ENCODE assay signal across 9 mouse cellular contexts in the genomic region with DNA sequence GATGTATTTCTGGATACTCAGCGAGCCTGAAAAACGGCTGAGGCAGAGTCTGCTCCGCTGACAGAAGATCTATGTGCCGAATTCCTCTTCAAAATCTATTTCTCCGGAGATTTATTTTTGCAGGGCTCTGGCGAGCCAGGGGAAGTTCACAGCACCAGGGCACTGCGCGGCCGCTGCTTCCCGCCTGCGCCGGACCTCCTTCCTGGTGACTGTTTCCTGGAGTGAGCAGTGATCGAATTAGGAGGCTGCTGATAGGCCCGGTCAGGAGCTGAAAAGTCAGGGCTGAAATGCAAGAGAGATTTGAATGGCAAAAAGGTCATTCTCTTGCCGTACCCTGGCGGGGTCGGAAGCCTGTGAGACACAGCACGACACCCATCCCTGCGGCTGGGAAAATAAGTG. TPM values are rescaled to one million over a fixed set of nuclear protein-coding genes. Genes with fewer than 3 reads are reported as not detected.
DNase-seq lines count a peak whose midpoint lies in the region; ATAC-seq and TF ChIP-seq lines count a peak whose summit lies in the region.
"Had no signal": no experiment of that assay in that cellular context is flagged by ENCODE, and none has a peak within 500 bp of the region (broad histone marks: within the 10 kb centered on the region; RNA-seq: fewer than 3 reads in every experiment).

No protein-coding gene starts in this region.

- 10% methylated on average over 19 of the region's 19 CpGs for WGBS in spleen, adult 2 months
- 2% methylated on average over 19 of the region's 19 CpGs for WGBS in forebrain, embryonic 13.5 days
- 7% methylated on average over 19 of the region's 19 CpGs for whole genome bisulfite sequencing in intestine, postnatal 0 days
- WGBS in midbrain, embryonic 13.5 days: 3% methylated on average over 19 of the region's 19 CpGs

- TF ChIP-seq CTCF in spleen, adult 2 months (IDR thresholded peaks at IDR 0.05; ENCODE audit: extremely low read depth, insufficient read depth, insufficient read length, insufficient replicate concordance): no peak
- no peak for TF ChIP-seq CTCF in intestine, postnatal 0 days (IDR thresholded peaks at IDR 0.05; ENCODE audit: low read depth)

- no peaks in the 10 kb centered on the region for H3K9me3 ChIP-seq in forebrain, embryonic 13.5 days (replicated peaks)
- H3K9me3 ChIP-seq in intestine, postnatal 0 days (ENCODE audit: control insufficient read depth): no peaks in the 10 kb centered on the region
- H3K9me3 ChIP-seq in midbrain, embryonic 13.5 days: no peaks in the 10 kb centered on the region

- H3K4me3 ChIP-seq in spleen, adult 2 months (ENCODE audit: extremely low read depth, insufficient read depth, insufficient read length): peak overlapping the region; percentile 6; the same call in 1 of the 2 replicates
- H3K4me3 ChIP-seq in forebrain, embryonic 13.5 days: peak overlapping the region; percentile 20
- peak overlapping the region; percentile 30 for H3K4me3 ChIP-seq in intestine, postnatal 0 days (ENCODE audit: low read depth, low read length)
- peak overlapping the region; percentile 21 for H3K4me3 ChIP-seq in midbrain, embryonic 13.5 days (replicated peaks)
- H3K4me3 ChIP-seq: myocyte had no signal

- H3K27ac ChIP-seq in spleen, adult 2 months (ENCODE audit: insufficient read depth, low read length): no peak overlapping the region
- H3K27ac ChIP-seq in forebrain, embryonic 13.5 days: peak overlapping the region; percentile 90
- H3K27ac ChIP-seq in intestine, postnatal 0 days (ENCODE audit: low read depth, low read length): no peak overlapping the region
- H3K27ac ChIP-seq in midbrain, embryonic 13.5 days: peak overlapping the region; percentile 89

- H3K4me2 ChIP-seq in forebrain, embryonic 13.5 days: peak overlapping the region; percentile 56
- peak overlapping the region; percentile 69 for H3K4me2 ChIP-seq in intestine, postnatal 0 days (replicated peaks; ENCODE audit: low read depth)
- H3K4me2 ChIP-seq in midbrain, embryonic 13.5 days (replicated peaks): peak overlapping the region; percentile 51

- peaks cover 3% of the 10 kb centered on the region; the same call in 1 of the 2 replicates for H3K27me3 ChIP-seq in spleen, adult 2 months (ENCODE audit: control insufficient read depth, insufficient read depth, low read length)
- peaks cover 8% of the 10 kb centered on the region for H3K27me3 ChIP-seq in forebrain, embryonic 13.5 days
- 0 out of 2 replicates have a peak, but pooled peaks cover 2% of the 10 kb centered on the region for H3K27me3 ChIP-seq in intestine, postnatal 0 days (replicated peaks; ENCODE audit: control insufficient read depth, insufficient read depth, low read length)
- H3K27me3 ChIP-seq in midbrain, embryonic 13.5 days: peaks cover 4% of the 10 kb centered on the region; the same call in 1 of the 2 replicates

- TF ChIP-seq POLR2A in spleen, adult 2 months (IDR thresholded peaks at IDR 0.05; ENCODE audit: low read depth, low read length): no peak

- no peaks in the 10 kb centered on the region for H3K36me3 ChIP-seq in spleen, adult 2 months (ENCODE audit: control insufficient read depth, insufficient read depth, low read length)
- no peaks in the 10 kb centered on the region for H3K36me3 ChIP-seq in forebrain, embryonic 13.5 days (ENCODE audit: poor library complexity, severe bottlenecking)
- H3K36me3 ChIP-seq in intestine, postnatal 0 days (ENCODE audit: control insufficient read depth, insufficient read depth): no peaks in the 10 kb centered on the region
- no peaks in the 10 kb centered on the region for H3K36me3 ChIP-seq in midbrain, embryonic 13.5 days

- peak; percentile 25; the same call in 1 of the 2 replicates for ATAC-seq in forebrain, embryonic 13.5 days
- no peak for ATAC-seq in intestine, postnatal 0 days
- peak; percentile 44 for ATAC-seq in midbrain, embryonic 13.5 days
- no peak for ATAC-seq in CD4-positive, CD25-positive, alpha-beta regulatory T cell, adult 4 months

- no peaks in the 10 kb centered on the region for H3K4me1 ChIP-seq in spleen, adult 2 months (ENCODE audit: control insufficient read depth, insufficient read depth, insufficient read length)
- H3K4me1 ChIP-seq in forebrain, embryonic 13.5 days: peaks cover 19% of the 10 kb centered on the region
- no peaks in the 10 kb centered on the region for H3K4me1 ChIP-seq in intestine, postnatal 0 days (replicated peaks; ENCODE audit: control insufficient read depth, insufficient read depth, low read length)
- H3K4me1 ChIP-seq in midbrain, embryonic 13.5 days (replicated peaks): peaks cover 19% of the 10 kb centered on the region

- peak overlapping the region; percentile 61 for H3K9ac ChIP-seq in forebrain, embryonic 13.5 days
- H3K9ac ChIP-seq in intestine, postnatal 0 days (ENCODE audit: low read depth, low read length): peak overlapping the region; percentile 19; the same call in 1 of the 2 replicates
- H3K9ac ChIP-seq in midbrain, embryonic 13.5 days (replicated peaks): peak overlapping the region; percentile 58

- DNase-seq in spleen, adult 2 months (ENCODE audit: low read depth in 1 of 2, low spot score in 2 of 2): no peak
- no peak for DNase-seq in spleen, postnatal 36 days (ENCODE audit: low spot score in 2 of 2)
- no peak for DNase-seq in spleen, postnatal 10 days (ENCODE audit: low spot score in 2 of 2)
- no peak for DNase-seq in retina, postnatal 1 day

RNA-seq across cellular contexts. Expression of a gene that starts 9.5 kb away (rescaled TPM):
- polyA plus RNA-seq in spleen, adult 2 months (2012; rRNA removed): not detected in 2 replicates
- not detected in 2 replicates for polyA plus RNA-seq in forebrain, embryonic 13.5 days (2015; fragmentation: Nextera tagmentation; extraction: Ambion mirVana)
- polyA plus RNA-seq in intestine, postnatal 0 days (2015; fragmentation: Nextera tagmentation; extraction: Ambion mirVana): not detected in 2 replicates
- polyA plus RNA-seq in midbrain, embryonic 13.5 days (2015; fragmentation: Nextera tagmentation; extraction: Ambion mirVana): 0.13 TPM in 1 of 2 replicates, not detected in the other
- not detected for polyA plus RNA-seq in CD4-positive, CD25-positive, alpha-beta regulatory T cell, adult 4 months (2017; shearing (Covaris generic))
- polyA plus RNA-seq: myocyte had no signal

RNA-seq across cellular contexts. Expression of a gene that starts 46.4 kb away (rescaled TPM):
- polyA plus RNA-seq in spleen, adult 2 months (2012; rRNA removed): 8.0 and 9.0 TPM in 2 replicates
- 19.0 and 21.9 TPM in 2 replicates for polyA plus RNA-seq in forebrain, embryonic 13.5 days (2015; fragmentation: Nextera tagmentation; extraction: Ambion mirVana)
- polyA plus RNA-seq in intestine, postnatal 0 days (2015; fragmentation: Nextera tagmentation; extraction: Ambion mirVana): 6.4 and 8.0 TPM in 2 replicates
- 19.8 and 20.7 TPM in 2 replicates for polyA plus RNA-seq in midbrain, embryonic 13.5 days (2015; fragmentation: Nextera tagmentation; extraction: Ambion mirVana)
- 10 to 100 TPM; 19.1 to 24.3 TPM for polyA plus RNA-seq in CD4-positive, CD25-positive, alpha-beta regulatory T cell, adult 4 months (2017; shearing (Covaris generic))

RNA-seq across cellular contexts. Expression of a gene that starts 56.4 kb away (rescaled TPM):
- polyA plus RNA-seq in spleen, adult 2 months (2012; rRNA removed): 19.4 and 24.9 TPM in 2 replicates
- 60.7 and 65.2 TPM in 2 replicates for polyA plus RNA-seq in forebrain, embryonic 13.5 days (2015; fragmentation: Nextera tagmentation; extraction: Ambion mirVana)
- 21.6 and 24.4 TPM in 2 replicates for polyA plus RNA-seq in intestine, postnatal 0 days (2015; fragmentation: Nextera tagmentation; extraction: Ambion mirVana)
- 54.5 and 61.0 TPM in 2 replicates for polyA plus RNA-seq in midbrain, embryonic 13.5 days (2015; fragmentation: Nextera tagmentation; extraction: Ambion mirVana)
- 10 to 100 TPM; 31.1 to 40.8 TPM for polyA plus RNA-seq in CD4-positive, CD25-positive, alpha-beta regulatory T cell, adult 4 months (2017; shearing (Covaris generic))

Comparison
In these comparisons a context has a peak if more than half of its experiments do, and no peak if none do; other contexts are left out.
1. H3K27ac ChIP-seq: peak in forebrain, embryonic 13.5 days (single experiment) and midbrain, embryonic 13.5 days (single experiment); none in spleen, adult 2 months (single experiment) and intestine, postnatal 0 days (single experiment).
2. ATAC-seq: peak in forebrain, embryonic 13.5 days (single experiment) and midbrain, embryonic 13.5 days (single experiment); none in intestine, postnatal 0 days (single experiment) and CD4-positive, CD25-positive, alpha-beta regulatory T cell, adult 4 months (single experiment).
3. Peak in every context shown above with its lines, with median percentiles within 50 percentile points of each other: H3K4me3 ChIP-seq, H3K4me2 ChIP-seq and H3K9ac ChIP-seq.